Mouse (Mus musculus) kidney, postnatal 4 days (tissue): ENCODE measurements around the gene Smyd2.
A peak's percentile ranks its signal among the peaks of the same experiment; 100 is the strongest.

Source experiments
- DNase-seq, 2 experiments: peaks; one replicate each; pipeline ENCODE4 v3.0.0; 2021; ENCODE audit warnings: mixed read lengths in 2 of 2

The Smyd2 gene

DNA sequence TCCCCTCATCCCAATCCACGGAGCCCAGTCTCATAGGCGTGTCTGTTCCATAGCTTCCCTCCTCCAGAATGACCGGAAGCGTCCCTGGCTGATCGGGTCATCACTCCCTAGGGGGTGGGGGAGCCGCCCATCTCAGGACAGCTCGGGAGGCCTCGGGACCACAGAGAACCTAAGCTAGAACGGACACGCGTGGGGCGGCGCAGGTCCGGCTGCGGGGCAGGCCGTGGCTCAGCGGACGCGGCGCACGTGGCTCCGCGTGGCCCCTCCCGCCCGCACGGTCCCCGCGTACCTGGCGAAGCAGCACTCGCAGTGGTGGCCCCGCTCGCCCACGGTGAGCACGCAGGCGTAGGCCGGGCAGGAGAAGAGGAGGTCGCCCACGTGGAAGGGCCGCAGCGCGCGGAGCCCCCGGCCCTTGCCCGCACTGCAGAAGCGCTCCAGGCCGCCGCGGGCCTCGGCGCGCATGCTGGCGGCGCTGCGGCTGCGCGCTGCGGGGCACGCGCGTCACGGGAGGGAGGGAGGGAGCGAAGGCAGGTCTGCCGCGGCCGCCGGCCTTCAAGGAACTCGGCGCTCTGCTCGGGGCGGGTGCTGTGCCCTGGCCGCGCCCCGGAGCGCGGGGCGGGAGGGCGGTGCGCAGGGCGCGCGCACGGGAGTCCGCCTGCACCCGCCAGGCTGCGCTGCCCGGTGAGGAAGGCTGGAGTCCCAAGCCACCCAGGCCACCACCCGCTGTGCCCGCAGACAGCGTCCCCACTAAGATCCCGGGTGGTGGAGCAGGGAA is at the start of gene Smyd2:
Gene Smyd2 (minus strand): TSS at position 546 of the 775 bp plus-strand sequence.
- DNase-seq = peak; percentile 75 to 86

DNA sequence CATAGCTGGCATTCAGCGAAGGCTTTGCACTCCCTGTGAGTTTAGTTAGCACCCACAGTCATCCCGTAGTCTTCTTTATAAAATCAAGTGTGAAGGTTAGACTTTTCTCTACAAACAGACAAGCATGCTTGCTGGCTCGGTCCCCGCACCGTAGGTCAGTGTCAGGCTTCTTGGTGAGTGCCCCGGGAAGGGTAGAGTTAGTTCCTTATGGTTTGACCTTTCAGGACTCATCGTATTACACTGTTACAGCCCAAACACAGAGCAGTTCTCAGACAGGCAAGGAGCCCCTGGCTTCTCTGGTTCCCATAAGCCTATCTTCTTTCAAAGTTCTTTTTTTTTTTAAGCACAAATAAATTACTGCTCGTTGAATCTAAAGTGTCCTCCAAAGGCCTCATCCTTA is 48.2 kb upstream of the Smyd2 start:
- no peak for DNase-seq

DNA sequence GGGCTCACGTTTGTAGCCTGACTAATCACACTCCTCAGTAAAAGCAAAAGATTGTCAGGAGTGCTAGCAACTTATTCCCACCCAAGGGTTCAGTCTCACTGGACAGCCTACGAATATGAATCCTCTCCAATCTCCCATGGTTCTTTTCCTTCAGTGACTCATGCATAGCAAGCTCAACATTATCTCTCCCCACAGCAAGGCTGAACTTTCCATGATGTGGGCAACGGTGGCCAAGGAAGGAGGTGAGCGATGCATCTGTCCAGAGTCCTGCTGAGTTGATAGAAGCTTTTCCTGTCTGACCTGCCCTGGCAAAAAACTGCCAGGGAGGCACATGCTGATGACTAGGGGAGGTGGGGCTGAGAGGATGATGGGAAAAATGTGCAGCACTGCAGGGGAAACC is 45.9 kb upstream of the Smyd2 start:
- DNase-seq = no peak

DNA sequence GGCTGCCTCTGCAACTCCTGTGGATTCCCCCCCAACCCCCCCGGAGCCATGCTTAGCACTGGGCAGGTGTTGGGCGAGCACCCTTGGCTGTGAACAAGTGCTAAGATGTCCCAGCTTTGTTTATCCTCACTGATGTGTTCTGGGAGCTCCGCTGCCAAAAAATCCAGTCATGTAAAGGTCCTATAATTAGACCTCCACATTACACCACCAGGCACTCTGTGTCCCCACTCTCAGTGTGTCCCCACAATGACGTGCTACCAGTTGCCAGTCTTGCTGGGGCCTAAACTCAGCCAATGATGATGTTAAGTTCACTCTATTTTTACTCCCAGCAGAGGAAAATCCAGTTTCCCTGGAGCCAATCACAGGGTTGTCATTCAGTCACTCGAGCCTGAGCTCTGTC is 38.3 kb upstream of the Smyd2 start:
- DNase-seq = no peak

DNA sequence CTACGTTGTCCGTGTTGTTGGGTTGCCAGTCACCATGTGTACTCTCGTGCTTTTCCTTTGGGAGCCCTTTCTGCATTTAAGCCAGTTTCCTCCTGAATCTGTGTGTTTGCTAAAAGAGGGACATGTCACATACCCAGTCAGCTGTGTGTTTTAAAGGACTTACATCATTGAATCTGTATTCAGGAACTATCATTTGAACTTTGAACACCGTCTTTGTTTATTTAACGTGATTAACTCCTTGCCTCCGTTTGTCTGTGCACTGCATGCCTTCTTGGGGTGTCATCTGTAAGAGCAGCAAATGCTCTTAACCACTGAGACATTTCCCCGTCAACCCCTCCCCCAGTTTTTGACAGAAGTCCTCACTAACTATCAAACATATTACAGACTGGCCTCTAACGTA is 37.6 kb upstream of the Smyd2 start:
- no peak for DNase-seq

DNA sequence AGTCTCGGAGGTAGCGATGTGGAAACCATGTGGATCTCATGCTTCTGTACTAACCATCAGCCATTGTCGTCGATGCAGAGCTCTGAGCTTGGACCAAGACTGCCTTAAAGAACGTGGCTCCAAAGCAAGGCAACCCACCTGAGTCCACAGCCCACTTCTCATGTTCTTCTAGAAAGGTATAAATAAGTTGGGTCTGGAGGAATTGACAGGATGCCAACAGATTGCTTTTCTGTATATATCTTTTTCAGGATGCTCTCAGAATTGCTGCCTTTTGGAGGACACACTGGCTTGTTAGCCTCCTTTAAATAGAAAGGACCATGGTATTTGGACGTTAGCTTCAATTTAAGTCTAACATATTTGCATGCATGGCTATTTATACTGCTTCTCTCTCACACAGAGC is 29.7 kb upstream of the Smyd2 start:
- DNase-seq = no peak

DNA sequence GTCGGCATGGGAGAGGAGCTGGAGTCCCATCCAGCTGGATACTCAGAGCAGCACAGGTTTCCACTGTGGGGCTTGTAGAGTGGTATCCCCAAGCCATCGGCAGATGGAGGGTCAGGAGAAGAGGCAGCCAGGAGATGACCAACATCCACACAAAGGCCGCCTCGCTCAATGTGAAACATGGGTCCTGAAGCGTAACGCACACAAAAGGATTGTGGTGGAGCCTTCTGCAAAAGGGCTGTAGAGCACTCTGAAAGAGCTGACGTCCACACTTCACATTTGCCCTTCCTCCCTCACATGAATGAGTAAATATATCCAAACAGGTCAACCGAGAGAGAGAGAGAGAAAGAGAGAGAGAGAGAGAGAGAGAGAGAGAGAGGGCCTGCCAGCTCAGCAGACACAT is 25.2 kb upstream of the Smyd2 start:
- DNase-seq = no peak

DNA sequence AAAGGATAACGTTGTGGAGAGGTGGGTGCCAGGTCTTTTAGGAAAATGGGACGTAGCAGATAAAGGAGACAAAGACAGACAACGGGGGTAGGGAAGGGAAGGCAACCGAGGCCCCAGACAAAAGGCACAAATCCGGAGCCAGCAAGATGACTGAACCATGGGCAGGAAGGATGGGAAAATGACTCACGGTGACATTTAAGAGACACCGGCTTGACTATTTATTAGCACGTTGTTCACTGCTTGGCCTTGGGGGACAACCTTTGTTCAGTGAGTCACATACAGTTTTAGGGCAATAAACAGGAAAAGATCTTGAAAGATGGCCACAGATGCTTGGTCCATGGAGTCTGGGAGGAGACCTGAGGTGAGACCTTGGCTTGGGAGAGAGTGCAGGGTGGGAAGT is 24.0 kb upstream of the Smyd2 start:
- no peak for DNase-seq

DNA sequence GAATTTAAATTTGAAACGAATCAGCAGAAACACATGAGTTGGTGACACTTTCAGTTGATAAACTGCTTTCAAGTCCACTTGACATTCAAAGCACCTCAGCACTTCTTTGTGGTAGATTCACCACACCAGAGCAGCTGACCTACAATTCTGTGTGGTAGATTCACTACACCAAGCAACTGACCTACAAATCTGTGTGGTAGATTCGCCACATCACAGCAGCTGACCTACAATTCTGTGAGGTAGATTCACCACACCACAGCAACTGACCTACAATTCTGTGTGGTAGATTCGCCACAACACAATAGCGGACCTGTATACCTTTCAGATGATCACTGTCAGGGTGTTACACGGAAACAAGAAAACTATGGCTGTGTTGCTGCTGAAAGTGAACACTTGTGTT is 19.6 kb upstream of the Smyd2 start:
- no peak for DNase-seq

DNA sequence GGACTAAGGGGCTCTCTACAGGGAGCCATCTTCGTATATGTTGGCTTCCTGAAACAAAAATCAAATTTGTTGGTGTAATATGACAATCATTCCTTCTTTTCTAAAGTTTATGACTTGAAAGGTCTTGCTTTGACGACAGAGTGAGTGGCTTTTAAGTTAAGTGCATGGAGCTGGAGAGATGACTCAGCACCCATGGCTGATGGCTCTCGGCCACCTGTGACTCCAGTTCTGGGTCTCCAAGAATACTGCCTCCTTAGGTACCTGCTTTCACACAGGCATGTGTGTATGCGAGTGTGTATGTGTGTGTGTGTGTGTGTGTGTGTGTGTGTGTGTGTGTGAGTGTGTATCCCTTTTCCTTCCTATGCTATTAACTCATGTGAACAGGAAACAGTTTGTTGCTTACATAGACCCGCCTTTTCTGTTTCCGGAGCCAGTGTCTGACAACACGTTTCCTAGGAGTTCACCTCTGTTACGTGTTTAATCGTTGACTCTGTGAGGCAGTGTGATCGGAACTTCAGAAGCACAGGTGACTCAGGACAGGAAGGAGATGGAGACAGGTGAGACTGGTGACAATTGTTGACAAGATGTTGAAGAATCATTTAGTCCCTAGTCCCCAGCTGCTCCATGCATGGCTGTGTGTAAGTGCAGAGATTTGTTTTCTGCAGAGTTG is 14.4 kb upstream of the Smyd2 start:
- DNase-seq = no peak

DNA sequence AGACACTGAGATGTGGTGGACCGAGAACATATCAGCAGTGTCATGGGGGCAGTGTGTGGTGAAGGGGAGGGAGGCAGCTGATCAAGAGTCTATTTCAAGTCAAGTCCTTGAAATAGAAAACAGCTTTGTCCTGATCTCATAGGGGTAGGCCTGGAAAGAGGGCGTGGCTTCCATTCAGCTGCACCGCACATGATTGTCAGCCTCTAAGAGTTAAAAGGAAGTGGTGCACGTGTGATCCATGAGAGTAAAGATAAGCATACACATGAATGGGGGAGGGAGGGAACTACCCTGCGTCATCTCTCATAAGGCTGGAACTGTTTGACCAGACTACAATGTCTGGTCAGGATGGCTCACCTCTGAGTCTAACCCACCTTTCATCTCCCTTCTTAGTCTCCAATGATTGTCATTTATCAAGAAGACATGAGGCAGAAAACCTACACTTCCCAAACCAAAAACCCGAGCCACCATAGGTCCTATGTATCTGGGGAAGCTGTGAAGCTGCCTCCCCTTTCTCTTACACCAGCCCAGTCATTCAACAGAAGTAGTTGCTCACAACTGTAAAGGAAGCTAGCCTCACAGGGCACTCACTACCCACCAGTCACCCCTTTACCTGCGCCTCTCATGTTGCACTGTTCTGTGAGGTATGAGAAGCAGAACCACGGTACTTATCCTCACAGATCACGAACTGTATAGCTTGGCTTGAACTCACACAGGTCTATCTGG is 11.5 kb upstream of the Smyd2 start:
- DNase-seq = no peak

DNA sequence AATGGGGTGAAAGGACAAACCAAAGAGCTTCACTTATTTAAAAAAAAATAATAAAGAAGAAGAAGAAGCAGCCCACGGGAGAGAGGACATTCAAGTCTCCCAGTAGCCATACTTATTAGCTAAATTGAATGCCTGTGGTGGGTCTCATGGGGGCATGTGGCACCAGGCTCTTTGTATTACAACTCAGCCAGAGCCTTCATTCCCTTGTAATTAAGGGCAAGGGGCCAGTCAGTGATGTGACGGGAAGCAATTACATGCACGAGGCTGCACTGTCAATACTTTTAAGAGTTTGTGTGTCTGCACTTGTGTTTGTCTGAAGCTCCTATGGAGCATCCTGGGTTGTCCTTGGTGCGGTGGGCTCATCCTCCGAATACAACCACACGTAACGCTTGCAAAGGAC is 10.8 kb upstream of the Smyd2 start:
- no peak for DNase-seq

DNA sequence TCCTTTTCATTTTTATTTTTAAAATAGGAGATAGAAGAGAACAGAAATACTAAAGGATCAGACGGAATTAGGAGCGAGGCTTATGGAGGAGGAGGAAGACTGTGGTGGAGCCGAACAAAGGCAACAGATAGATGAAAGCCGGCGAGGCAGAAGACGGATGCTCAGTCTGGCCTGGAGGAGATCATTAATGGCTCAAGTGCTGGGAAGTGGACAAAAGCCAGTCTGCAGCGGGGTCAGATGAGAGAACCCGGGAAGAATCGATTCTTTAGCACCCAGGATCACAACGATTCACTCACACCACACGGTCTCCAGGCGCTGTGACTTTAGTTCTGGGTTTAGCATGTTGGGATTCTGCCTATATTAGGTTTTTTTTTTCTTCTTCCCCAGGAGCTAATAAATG is 10.0 kb upstream of the Smyd2 start:
- no peak for DNase-seq

DNA sequence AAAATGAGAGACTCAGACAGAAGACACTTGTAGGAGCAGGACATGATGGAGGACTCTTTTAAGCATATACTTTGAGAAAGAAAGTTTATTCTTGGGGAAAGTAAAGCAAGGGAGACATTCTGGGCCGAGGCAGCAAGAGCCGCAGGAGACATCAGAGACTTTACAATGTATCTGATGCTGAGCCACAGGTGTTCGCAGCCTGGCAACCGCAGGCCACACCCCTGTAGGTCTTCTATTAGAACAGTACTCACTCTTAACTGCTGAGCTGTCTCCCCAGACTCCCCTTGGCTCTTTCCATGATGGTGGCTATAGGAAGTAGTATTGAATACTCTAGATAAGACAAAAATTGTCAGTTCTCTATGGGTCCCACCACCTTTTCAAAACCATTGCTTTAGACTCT is 7.7 kb upstream of the Smyd2 start:
- no peak for DNase-seq

DNA sequence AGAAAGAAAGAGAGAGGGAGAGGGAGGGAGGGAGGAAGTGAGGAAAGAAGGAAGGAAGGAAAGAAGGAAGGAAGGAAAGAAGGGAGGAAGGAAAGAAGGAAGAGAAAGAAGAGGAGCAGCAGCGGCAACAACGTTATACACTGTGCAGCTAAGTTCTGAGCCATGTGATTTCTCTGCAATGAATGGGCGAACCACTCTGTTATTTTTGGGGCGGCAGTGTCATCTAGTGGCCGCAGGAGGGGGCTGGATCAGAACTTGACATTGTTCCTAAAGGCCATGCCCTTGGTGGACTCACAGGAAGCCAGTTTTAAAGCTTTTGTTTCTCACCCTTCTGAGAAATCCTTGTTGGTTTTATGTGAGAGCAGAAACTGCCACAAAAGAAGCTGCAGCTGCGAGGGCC is 5.5 kb upstream of the Smyd2 start:
- DNase-seq = peak; percentile 72 to 79

DNA sequence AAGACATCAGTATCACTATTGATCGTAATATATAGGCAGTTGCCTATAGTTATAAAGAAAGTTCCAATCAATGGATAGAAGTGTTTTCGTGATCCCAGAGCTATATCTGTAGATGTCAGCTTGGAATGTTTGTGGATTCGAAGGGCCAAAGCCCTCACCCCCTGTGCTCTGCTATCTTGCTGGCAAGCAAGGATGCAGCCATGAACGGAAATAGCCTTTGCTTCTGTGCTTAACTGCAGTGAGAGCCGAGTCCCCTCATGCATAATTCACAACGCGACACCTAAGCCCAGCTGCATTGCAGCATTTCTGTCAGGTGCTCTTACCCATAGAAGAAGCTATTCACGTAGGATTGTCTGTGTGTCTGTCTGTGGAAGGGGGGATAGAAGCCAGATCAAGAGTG is 4.1 kb upstream of the Smyd2 start:
- no peak for DNase-seq

DNA sequence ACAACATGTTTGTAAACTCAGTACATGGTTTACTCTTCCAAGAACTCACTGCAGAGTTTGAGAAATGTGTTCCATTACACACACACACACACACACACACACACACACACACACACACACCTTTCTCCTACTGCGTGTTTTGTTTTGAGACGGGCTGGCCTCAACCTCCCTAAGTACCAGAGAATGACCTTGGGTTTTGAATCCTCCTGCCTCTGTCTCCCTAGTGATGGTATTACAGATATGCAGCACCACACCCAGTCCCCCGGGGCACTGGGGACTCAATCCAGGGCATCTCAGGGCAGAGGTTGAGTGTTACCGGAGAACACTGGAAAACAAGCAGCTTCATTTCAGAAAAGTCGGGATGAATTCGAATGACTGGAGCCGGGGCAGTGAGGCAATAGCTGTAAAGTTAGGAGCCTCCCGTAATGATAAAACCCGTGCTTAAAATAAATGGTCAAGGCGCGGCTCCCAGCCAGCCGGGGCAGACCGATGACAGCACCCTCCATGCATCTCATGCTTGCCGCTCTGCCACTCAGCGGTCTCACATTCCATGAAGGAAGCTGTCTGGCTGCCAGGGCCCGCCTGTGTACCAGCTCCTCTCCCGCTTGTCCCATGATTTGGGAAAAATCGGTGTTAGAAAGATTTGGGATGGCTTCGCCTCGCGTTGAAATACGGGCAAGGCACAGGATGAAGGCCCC is 1.9 kb upstream of the Smyd2 start:
- no peak for DNase-seq

DNA sequence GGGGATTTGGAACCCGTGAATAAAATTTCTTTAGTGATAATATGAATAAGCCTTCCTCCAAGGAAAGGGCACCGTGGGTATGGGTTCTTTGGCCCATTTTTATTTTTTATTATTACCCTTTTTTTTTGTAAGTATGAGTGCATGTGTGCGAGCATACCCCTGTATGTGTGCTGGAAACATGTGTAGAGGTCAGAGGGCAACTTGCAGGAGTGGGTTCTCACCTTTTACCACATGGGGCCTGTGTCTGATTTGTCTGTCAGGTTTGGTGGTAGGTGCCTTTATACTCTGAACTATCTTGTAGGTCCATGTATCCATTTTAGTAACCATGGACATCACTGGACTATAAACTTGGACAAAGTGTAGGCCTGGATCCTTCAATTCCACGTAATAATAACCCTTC is 994 bp upstream of the Smyd2 start:
- no peak for DNase-seq

DNA sequence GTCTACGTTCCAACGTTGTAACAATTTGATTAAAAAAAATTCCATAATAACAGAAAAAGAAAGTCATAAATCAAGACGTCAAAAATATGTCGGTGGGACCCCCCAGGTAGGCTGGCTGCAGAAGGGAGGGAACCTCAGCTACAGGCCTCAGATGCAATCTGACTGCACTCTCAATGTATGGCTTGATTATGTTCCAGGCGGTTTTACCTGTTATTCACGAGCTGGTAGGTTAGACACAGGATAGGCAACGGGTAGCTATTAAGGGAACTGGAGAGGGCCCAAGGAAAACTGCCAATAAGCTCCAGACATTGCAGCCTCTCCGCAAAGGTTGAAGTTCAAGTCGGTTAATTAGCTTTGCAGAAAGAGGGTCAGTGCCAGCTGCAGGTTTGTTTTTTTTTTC is 558 bp upstream of the Smyd2 start:
- DNase-seq = no peak

DNA sequence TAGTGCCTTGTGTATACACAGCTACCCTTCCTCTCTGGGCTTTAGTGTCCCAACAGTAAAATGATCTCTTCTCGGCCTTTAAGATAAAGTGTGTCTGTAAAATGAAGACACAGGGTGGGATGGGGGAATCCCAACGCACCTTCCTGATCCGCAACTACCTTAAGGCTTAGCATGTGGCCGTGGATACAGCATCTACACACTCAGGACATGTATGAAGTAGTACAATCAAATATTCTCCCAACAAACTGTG is 670 bp downstream of the Smyd2 start:
- no peak for DNase-seq

DNA sequence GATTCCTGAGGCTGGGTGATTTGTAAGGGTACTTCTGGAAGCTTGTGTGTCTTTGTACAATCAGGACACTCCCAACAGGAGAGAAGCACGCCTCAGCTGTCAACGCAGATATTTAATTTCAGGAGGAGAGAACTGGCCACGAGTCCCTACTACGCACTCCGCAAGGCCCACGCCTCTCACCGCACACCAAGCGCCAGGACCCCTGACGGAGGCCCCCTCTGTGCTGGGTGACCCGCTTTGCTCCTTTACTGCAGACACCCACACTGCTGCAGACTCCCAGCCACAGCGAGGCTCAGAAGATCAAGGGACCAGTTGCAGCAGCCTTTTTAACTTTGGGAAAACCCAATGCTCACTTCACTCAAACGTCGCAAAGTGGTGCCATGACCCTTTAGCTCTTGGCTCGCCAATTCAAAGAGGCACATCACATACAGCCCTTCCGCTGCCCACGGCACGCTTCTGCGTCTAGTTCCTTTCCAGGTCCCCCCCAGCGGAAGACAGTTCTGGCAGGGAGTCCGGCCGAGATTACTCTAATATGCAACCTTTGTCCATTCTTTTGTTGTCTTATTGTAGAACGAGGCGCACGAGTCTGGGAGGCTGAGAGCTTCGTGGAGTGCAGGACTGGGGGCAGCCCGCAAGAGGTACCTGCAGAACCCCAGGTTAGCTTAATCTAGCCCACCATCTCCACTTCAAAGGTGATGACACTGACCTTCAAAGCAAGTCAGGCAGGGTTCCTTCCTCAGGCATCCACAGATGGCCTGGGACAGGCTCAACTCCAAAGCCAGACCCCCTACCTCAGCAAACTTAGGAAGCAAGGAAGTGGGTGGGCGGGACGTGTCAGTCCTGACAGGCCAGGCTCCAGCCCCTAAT is 1.2 kb downstream of the Smyd2 start:
- peak in 1 of 2 experiments; percentile 51 for DNase-seq

DNA sequence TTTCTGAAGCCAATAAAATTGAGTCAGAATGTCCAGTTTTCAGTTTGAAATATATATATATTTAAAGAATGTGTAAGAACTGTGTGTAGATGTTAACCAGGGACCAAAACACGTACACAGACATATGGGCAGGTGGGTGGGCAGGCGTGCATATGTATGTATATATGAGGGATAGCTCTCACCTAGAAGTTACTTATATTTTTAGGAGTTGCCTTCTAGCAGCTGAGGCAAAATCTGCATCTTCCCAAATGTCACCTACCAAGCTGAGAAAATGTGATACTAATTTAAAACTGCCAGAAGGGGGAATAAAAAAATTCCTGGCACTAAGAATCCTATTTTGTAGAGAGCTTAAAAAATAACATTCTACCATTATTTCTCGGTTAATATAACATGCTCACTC is 2.4 kb downstream of the Smyd2 start:
- DNase-seq = no peak

DNA sequence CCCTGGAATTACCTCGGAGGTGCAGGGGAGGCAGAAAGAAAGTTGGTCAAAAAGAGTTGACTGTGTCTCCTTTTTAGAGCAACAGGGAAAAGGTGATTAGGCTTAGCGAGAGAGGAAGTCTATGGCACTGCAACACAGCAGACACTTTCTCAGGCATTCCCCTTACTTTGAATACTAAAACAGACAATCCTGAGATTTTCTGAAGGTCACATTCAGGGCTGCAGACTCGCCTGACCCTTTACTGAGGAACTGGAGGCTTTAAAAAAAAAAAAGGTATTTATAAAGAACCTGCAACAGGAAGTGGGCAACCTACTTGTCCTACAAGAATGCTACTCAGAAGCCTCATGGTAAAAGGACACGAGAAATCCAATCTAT is 5.0 kb downstream of the Smyd2 start:
- DNase-seq = no peak
